Mouse (Mus musculus) spleen, postnatal 14 days (tissue): Measurements from ENCODE around the gene Gm28230.

ENCODE experiments used
- DNase-seq, 2 experiments: peaks; one replicate each; pipeline ENCODE4 v3.0.0; 2021 to 2022; ENCODE audit warnings: low spot score in 2 of 2

Gene Gm28230

DNA sequence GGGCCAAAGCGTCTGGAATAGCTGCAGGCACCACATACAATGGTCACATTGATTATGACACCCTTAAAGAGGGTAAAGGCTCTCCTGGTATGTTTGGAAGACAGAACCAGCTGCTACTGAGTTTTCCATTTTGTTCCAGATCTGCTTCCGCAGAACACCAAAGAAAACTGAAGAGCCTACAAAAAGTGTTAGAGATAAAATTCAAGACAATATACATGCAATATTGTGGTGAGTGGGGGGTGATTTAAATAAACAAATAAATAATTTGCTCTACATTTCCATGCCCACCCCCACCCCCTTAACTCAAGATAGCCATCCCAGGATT lies 12.9 kb downstream of the Gm28230 start:
- no peak for DNase-seq

DNA sequence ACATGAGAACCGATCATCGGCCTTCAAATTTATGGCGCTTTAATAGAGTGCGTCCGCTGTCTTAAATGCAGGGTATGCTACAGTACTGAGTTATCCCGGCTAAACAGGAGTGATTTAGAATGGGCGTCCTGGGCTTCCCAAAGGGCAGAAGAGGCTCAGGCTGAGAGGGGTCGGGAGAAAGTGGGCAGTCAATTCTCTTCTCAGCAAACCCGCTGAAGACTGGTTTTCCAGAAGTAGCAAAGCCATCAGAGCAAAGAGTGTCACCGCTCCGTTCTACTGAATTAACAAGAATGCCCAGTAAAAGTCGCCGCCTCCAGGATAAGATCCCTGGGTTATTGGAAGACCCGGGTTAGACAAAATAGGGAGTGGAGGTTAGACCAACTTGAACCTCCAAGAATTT lies 13.3 kb downstream of the Gm28230 start:
- no peak for DNase-seq

DNA sequence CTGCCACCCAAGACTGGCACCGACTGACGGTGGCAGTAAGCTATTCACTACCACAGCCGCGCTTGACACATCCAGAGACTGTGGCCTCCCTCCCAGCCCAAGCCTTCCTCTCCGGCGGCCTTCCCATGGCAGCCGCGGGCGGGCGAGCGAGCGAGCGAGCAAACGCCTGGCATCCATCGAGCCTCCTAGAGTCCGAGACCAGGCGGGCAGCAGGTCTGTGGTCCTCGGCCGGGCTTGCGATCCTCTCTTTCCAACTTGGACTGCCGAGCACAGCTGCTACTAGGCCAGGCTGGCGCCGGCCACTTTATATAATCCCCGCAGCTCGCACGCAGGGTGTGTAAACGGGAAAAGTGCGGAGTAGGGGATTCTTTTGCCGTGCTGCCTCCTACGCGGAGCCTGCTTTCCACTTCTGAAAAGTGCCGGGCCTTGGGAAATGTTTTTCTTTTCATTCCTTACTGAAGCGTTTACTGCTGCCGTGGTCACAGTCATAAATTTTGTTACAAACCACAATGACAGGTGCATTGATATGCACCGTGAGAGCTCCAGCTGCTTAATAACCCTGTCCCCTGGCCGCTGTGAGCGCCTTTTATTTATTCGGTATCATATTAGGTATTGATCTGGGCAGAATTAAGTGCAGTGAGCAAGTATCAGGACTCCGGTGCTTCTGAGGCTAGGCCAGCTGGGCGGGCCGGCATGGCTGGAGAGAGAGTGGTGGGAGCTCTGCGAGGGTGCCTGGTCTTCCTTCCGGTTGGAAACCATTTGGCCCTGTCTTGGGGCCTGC lies 14.0 kb downstream of the Gm28230 start:
- DNase-seq, result no peak

DNA sequence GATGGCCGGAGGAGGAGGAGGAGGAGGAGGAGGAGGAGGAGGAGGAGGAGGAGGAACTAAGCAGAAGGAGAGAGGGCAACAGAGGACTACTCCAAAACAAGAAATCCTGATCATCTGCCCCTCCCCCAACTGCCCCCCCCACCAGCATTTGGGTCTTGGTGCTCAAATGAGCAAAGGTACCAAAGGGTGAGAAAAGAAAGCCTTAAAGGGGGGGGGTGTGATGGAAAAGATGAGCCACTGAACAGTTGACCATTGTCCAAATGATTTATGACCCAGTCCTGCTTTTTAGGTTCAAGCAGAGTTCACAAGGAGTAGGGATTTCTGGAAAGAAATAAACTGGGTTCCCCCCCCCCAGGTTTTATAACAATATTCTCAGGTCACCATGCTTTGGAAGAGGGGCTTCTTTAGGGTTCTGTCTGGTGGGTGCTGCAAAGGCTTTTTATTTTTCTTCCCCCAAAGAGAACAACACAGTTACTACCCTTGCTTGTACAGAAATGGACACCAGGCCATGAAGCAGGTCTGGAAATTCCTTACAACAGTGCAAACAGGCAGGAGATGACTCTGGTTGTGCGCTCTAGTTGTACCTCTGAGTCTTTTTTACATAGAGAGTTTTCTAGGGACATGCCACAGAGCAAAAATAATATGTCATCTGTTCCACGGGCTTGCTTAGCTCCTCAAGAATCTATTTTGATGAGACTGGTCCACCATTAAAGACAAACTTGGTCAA lies 14.9 kb downstream of the Gm28230 start:
- DNase-seq, result no peak

DNA sequence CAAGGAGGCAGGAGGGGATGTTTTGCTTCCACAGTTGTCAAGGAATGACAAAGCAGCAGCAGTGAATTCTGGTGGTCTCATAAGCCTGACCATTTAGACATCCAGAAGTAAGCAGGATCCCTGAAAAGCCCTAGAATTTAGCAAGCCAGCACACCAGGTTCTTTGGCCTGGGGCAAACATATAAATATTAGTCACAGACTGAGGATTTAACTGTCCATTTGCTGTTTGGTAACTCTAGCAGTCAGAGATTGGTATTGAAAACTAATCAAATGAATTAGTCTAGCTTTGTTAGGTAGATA lies 15.4 kb downstream of the Gm28230 start:
- no peak for DNase-seq

DNA sequence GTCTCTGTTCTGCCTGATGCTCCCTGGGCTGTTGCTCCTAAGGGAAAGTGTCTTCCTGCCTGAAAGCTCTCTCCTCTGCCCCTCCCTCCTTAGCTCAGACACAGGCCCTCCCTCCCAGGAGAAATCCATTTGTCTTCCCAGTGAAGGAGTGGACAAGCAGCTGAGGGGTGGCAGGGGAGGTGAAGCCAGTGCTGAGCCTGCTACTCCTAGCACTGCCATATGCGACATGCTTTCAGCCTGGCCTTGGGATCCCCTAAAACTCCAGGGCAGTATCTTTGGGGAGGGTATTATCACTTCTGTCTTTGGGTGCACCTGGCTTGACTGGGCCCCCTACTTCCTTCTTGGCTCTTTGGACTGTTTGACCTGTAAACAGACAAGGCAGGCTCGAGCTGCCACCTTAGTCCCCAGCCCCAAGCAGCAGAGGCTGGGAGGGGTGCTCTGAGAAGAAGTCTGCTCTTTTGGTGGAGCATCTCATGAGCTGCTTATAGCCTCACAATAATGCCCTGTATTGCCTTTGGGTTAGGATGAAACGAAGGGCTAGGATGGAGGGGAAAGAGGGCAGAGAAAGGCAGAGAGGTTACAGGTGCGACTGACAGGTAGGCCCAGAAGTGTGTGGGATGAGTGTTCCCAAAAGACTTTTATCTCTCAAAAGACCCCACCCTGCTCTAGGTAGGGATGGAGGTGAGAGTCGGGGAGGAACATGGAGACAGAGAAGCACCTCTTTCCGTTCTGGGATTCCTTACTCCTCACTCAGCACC lies 19.2 kb downstream of the Gm28230 start:
- DNase-seq, result no peak

DNA sequence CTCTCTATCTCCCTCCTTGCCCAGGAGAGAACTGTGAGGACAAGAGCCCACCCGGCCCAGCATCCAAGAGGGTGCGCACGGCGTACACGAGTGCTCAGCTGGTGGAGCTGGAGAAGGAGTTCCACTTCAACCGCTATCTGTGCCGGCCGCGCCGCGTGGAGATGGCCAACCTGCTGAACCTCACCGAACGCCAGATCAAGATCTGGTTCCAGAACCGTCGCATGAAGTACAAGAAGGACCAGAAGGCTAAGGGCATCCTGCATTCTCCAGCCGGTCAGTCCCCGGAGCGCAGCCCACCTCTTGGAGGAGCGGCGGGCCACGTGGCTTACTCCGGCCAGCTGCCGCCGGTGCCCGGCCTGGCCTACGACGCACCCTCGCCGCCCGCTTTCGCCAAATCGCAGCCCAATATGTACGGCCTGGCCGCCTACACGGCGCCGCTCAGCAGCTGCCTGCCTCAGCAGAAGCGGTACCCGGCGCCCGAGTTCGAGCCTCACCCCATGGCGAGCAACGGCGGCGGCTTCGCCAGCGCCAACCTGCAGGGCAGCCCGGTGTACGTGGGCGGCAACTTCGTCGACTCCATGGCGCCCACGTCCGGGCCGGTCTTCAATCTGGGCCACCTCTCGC lies 19.9 kb downstream of the Gm28230 start:
- DNase-seq, result no peak

DNA sequence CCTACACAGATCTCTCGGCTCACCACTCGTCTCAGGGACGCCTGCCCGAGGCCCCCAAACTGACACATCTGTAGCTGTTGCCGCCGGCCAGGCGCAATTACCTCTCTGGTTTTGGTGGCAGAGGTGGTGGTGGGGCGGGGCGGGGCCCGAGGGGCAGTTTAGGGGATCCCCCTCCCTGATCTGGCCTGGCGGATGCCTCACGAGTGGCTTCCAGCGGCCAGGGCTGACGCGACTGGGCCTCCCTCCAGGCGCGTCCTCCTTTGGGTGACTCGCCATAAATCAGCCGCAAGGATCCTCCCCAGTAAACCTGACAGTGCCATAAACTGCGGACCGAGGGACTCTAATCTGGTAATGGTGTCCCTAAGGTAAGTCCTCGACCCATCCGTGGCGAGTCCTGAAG lies 20.5 kb downstream of the Gm28230 start:
- DNase-seq, result no peak

DNA sequence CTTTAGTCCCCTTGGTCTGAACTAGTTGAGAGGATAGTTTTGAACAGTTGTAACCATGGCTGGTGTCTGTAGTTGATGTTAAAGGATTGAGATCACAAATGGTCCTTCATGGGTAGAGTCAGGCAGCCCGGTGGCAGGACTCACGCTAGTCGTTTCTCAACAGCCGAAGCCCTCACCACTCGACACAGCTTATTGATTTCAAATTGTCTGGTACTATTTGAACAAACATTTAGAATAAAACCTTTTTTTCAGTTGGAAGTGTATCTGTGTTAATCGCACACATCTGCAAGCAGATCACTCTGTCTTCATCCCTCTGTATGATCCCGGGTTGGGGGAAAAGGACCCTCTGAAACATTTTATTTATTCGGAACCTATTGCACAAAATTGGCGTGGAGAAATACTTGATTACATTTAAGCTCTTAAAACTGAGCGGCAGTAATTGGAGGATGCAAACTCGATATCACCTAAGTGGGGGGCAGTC lies 21.2 kb downstream of the Gm28230 start:
- no peak for DNase-seq

DNA sequence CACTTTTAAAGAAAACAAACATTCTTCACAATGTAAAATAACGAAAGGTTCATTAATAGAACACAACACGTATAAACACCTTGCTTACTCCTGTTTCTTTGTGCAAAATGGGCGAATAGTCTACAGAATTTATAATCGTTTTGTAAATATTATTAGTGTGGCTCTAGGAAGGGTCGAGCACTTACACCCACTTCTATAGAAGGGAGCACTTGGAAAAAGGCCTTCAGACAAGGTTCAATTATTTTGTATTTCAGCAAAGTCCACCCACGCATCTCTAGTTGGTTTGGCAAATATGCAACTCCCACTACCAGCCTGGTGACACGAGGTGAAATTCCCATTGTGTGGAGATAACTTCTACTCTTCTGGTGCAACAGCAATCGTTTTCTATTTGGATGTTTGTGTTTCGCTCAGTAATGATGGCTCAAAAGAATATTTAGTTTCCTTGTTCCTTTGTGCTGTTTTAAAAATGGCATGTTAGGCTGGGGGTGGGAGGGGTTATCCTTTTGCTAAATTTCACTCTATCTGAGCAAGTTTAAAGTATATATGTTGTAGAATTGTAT lies 22.0 kb downstream of the Gm28230 start:
- DNase-seq, result no peak

DNA sequence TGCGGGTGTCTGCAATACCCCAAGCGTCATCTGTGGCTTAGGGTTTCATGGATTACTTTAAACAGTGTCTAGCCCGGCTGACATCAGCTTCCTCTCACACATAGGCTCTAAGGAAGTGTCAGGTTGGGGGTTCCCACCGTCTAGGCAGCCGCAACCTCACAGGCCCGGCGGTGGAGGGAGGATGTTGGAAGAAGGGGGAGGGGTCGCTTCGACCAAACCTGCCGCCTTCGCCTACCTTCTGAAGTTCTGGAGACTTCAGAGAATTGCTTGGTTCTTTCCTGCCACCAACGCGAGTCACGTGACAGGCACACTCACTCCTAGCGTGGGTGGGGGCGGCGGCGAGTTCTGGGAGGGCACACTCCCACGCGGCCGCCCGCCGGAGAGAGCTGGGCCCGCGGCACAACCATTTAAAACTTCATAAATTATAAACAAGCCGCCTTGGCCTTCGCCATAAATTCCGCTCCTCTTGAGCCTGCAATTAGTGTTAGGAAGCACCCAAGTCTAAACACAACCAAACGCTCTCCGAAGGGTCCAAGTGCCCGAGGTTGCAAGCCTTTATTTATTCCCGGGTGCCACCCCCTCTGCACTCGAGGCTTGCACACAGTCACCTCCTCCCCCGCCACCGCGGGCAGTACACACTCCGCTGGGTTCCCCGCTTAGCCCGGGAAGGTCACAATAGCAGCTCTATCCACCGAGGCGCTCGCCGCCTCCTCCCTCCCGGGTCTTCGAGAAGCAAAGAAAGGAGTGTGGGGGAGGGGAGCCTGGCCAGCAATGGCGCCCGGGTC lies 23.0 kb downstream of the Gm28230 start:
- no peak for DNase-seq

DNA sequence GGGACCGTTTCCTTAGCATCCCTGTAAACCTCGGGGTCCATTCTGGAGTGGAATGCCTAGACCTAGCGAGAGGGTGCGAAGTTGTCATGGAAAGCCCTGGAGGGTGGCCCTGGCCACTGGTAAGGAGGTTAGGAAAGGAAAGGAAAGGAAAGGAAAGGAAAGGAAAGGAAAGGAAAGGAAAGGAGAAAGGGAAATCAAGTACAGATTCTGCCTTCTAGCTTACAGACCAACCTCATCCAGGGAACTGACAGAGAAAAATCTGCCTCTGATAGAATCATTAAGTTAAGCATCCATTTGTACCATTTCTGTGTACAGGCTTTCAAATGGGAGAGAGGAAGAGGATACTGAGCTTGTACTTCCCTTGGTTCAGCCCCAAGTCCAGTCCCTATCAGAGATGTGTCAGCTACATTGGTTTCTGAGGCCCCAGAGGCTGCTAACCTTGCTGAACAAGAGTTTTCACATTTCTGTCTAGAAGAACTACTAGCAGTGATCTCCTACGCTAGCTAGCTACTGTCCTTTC lies 24.3 kb downstream of the Gm28230 start:
- no peak for DNase-seq

DNA sequence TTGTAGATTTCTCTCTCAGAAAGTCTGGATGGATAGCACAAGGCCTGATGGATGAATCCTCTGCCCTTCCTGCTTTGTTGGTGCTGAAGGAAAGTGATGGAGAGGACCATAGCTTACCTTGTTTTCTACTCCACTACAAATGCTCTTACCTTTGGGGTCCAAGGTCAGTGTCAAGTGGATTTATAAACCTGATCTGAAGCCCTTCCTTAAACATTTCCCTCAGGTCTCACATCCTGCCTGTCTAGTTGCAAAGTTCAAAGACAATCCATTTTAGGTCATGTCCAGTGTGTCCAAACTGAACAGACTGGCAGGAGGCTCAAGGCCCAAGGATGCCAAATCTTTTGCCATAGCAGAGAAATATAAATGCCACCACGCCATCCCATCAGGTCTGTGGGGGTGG lies 25.3 kb downstream of the Gm28230 start:
- DNase-seq, result no peak

DNA sequence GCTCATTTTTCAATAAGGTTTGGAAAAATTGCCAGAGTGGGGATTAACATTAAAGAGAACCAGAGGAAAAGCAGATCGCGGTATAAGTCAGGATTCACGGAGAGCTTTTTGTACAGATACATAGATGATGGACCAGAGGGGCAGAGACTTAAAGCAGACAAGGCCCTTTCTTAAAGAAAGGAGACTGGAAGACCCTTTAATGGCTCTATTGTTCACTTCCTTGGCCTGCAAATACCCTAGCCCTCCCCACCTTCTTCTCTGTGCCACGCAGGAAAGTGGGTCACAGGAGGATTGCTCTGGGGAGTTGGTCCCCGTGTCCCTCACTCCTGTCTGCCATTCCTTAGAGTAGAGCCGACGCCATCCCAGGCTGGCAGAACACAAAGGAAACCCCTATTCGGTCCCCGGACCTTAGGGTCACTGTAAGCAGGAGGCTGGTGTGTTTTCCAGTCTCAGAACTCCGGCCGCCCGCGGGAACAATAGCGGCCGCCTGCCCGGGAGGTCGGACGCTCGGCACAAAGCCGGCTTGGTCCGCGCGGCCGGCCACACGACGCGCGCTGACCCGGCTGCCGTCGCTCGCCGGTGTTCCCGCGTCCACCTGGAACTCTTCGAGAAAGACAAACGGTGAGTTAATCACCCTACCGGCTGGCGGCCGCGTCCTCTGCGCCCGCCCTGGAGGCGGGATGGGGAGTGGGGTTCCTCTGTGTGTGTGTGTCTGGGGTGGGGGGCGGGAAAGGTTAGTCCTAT lies 26.1 kb downstream of the Gm28230 start:
- DNase-seq, result no peak

DNA sequence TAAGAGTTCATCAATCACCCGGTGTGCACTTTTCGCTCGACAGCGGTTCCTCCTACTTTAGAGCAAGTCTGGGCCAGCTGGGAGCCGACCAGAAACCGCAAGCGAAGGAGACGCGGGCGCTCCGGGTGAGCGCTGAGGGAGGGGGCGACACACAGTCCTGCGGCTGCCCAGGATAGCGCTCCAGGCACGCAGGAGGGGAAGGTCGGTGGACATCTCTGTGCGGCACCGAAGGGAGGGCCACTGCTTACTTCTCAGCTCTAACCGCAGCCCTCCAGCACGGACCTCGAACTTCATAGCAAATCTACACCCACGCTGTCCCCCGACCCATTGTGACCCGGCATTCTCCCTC lies 26.6 kb downstream of the Gm28230 start:
- no peak for DNase-seq

DNA sequence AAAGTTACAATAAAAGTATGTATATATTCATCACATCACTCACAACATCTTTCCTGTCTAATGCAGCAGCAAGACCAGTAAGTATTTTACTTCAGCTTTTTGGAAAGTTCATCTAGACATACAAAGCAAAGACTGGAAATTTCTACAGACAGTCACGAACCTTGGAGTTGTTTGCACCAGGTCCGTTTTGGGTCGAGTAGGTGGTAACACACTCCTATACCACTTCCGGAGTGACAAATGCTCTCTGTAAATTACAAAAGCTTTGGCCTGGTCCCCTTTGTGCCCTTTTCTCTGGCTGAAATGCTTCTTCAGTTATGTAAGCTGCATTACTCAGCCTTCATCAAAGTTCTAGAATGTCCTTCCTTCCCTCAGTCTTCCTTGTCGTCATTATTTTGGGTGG lies 27.2 kb downstream of the Gm28230 start:
- no peak for DNase-seq

DNA sequence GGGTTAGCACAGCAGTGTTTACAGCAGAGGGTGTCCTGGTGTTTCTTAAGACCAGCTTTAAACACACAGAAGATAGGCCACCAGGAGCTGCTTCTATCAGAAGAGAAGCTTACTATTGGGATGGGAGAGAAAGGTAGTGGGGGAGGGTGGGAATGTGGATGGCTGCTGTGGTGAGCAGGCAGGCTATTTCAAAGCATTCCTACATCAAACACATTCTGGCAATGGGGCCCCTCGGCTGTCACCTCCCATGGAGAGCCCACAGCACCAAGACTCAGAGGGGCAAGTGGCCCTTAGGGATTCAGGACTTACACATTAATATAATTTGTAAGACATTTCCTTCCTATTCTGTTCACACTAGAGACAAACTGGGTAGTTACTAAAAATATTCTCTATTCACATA lies 33.6 kb downstream of the Gm28230 start:
- no peak for DNase-seq

DNA sequence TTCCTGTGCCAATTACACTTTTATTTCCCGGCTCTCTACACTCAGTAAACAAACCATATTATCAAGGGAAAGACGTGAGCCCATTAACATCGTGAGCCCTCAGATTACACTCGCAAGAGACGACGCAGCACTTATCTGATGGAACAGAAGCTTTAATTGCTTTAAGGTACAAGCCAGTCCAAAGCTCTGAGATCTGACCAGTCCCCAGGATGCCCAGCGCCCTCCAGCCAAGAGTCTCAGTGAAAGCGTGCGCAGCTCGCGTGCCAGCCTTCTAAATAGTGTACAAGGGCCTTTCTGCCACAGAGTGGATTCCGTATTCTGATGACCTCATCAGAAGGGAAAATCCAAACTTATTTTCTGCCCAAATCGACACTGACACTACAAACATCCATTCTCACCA lies 35.4 kb downstream of the Gm28230 start:
- no peak for DNase-seq

DNA sequence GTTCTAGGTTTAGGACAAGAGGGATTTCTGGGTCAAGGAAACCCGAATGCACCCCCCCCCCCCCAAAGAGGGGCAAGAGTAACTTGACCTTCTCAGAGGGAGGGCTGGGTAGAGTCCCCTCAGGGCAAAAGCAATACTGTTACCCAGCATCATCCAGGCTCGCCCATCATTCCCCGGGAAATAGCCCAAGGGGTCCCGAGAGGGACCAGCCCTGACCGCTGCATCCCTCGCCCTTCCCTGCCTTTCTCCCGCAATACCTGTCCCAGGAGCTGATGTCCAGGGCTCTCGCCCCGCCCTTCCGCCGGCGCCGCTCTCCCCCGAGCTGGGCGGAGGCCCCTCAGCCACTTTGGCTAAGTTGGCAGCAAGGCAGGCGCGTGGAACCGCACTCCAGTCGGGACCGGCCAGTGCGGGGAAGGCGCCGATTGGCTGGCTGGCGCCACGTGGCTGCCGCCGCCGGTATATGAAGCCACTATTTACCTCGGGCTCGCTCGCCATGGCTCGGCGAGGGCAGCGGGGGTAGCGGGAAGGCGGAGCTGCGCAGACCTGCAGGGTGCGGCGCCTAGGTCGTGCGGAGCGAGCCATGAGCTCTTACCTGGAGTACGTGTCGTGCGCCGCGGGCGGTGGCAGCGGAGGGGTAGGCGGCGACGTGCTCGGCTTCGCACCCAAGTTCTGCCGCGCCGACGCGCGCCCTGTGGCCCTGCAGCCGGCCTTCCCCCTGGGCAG lies 36.2 kb downstream of the Gm28230 start, which contains the start of gene Hoxd1:
Hoxd1 (plus strand) TSS at position 459 of the 723 bp plus-strand sequence.
- no peak for DNase-seq

DNA sequence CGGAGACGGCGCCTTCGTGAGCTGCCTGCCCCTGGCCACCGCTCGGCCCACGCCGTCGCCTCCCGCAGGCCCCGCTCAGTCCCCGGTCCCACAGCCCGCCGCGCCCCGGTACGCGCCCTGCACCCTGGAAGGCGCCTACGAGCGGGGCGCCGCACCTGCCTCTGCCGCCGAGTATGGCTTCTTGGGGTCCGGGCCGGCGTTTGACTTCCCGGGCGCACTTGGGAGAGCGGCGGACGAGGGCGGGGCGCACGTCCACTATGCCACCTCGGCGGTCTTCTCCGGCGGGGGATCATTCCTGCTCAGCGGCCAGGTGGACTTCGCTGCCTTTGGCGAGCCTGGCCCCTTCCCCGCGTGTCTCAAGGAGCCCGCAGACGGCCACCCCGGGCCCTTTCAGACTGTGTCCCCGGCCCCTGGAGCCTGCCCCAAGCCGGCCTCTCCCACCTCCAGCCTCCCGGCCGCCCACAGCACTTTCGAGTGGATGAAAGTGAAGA lies 36.8 kb downstream of the Gm28230 start:
- DNase-seq, result no peak
